Mouse (Mus musculus): ENCODE results near the gene Cyp11a1.

The Cyp11a1 gene

DNA sequence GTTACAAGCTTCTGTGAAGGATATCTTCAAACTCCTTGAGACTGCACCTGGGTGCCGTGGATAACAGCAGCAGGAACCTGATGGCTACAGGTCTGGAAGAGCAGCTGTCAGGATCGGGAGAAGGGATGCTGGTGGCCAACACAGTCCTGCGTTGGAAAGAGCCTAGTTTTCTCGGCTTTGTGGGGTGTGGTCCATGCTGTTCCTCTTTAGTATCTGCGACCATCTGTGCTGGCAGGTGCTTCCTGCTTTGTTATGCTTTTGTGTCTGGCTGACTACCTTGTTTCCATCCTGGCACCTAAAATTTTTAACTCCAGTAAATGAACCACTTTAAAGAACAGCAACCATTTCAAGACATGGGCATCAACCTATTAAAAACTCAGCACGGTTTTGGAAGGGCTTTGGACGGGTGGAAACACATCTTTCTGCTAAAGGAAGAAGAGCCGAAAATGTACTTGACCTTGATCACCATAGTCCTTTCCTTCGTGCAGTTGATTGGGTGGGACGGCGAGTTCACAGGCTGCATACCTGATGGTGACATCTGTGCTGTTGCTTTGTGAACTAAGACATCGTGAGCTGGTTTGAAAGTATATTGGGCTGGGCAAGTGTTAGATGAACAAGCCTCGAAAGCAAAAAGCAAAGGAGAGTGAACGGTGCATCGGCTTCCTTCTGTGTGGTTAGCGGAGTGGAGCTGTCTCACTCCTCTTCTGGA lies at the start of gene Cyp11a1:
Cyp11a1 (plus strand) TSS at position 659 of the 709 bp plus-strand sequence.
- DNase-seq, result no peak

DNA sequence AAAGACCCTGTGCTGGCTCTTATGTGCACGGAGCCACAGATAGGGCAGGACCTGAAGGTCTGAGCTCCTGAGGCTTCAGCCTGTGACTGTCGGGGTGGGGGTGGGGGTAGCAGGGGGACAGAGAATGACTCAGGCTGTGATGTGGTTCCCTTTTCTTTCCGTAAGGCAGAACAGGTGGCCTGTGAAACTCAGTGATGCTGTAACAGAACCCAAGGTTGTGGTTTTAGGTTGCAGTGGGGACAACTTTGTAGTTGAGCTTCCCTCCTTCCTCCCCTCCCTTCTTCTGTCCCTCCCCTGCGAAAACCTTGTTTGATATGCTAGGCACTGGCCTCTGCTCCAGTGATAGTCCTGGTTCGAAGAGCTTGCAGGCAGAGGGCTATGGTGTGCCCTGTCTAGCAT lies 49.4 kb upstream of the Cyp11a1 start:
- no peak for DNase-seq

DNA sequence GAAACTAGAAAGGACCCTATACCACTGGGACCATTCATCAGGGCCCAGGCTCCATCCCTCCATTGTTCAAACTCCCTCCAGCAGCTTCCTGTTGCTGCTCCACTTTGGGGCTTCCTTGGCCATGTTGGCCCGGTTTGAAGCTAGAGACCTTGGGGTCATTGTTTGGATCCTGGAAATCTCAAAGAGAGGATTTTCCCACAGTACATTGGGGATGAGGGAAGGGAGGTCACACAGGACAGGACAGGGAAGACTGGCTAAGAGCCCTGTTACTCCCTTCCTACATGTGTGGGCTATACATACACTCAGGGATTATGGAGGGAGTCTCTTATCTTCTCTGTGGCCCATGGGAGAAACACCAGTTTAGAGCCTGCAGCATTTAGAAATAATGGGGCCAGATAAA lies 47.6 kb upstream of the Cyp11a1 start:
- DNase-seq, result no peak

DNA sequence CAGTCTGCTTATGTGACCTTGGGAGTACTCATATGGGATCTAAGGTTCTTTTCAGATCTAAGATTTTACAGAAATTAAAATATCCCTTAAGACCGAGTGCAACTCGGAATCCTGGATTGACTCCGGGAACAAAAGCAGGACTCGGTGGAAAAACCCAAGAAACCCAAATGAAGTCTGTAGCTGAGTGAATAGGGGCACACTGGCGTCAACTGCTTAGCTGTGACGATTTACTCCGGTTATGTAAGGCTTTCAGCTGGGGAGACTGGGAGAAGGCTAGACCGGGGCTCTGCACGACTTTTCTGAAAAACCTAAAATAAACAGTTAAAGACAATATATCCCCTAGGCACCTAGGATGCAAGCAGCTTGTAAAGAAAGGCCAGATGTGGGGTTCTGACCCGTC lies 46.8 kb upstream of the Cyp11a1 start:
- no peak for DNase-seq

DNA sequence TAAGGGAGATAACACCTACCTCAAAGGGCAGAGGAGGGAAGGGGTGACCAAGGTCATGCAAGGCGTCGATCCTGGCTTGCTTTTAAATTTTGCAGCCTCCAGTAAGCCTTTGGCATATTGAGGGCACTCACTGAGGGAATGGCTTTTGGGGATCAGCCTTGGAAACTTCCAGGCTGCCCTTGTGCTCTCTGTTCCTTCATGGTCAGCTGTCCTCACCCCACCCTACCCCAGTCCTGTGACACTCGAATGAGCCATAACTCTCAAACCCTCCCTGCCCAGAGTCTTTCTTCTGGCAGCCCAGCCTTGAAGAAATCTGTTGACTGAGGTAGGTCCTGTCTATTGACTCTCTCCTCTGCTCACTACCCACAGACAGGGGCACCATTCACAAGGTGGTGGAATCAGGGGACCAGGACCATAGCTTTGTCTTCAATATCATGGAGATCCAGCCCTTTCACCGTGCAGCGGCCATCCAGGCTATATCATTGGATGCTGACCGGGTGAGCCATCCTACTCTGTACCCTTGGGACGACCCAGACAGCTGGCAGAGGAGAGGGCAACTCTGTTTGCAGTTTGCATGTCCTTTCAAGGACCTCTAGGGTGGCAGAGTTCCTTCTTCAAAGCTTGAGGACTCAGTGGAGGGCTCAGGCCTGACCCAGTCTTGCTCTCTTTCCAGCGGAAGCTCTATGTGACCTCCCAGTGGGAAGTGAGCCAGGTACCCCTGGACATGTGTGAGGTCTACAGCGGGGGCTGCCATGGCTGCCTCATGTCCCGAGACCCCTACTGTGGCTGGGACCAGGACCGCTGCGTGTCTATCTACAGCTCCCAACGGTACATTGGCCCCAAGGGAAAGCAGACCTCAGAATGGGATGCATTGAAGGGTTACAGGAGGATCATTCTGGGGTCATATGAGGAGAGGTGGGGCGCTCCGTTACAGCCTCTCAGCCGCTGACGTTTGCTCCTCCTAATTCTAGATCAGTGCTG lies 46.0 kb upstream of the Cyp11a1 start:
- DNase-seq, result no peak

DNA sequence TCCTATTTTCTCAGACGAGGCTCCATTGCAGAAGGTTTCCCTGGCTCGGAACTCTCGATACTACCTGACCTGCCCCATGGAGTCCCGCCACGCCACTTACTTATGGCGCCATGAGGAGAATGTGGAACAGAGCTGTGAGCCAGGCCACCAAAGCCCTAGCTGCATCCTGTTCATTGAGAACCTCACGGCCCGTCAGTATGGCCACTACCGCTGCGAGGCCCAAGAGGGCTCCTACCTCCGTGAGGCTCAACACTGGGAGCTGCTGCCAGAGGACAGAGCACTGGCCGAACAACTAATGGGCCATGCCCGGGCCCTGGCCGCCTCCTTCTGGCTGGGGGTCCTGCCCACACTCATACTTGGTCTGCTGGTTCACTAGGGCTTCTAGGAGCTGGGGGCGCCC lies 45.0 kb upstream of the Cyp11a1 start:
- no peak for DNase-seq

DNA sequence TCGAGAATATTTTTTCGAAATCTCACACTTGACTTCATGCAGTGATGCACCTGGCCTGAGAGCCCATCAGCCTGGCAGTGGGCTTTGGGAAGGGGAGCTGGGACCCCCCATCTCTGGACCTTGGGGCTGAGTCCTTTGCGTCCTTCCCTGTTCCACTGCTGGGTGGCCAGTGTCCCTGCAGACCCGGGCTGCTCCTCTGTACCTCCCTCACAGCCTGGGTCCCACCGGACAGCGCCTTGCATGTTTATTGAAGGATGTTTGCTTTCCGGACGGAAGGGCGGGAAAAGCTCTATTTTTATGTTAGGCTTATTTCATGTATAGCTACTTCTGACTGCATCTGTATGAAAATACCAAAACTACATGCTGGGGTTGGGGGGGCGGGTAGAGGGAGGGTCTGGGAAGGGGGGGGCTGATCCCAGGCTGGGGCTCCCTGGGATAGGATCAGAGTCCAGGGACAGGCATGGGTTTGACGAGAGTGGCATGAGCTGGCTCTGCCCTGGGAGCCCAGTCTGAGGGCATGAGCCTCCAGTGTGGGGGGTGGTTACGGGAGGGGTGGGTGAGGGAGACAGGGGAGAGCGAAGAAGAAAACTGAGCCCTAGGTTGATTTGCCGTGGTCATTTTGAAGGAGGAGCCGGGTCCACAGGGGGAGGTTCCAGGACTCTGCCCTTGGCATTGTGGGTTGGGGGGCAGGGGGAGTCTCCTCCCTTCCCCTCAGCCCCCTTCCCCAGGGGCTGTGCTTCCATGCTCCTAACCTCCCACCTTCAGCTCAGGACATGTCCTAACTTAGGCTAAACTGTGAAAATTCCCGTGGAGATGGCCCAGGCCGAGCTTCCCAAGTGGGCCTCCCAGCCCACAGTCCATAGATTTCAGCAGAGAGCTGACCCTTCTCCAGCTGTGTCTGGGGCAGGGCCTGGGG lies 44.1 kb upstream of the Cyp11a1 start:
- no peak for DNase-seq

DNA sequence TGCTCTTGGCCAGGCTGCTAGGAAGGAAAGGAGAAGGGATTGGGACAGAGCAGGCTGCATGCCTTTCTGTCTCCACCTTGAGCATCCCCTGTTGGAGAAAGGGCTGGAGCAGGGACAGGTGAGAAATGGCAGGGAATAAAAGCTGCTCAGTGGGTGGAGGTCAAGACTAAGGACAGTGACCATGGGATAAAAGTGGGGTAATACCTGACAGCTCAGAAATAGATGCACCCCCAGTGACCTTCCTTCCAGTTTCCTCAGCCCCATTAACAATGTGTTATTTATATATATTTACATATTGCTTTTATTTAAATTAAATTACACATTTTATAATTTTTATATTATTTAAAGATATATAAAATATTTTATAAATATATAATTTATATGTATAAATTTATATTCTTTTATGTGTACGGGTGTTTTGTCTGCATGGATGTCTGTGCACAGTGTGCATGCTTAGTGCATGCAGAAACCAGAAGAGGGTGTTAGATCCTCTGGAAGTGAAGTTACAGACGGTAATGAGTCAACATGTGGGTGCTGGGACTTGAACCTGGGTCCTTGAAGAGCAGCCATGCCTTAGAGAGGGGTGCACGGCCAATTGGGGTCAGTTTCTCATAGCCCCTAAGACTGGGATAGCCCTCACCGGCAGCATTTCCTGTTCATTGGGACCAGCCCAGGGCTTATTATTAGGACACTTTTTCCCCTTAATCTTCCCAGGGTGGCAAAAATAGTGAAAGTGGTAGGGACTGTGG lies 42.8 kb upstream of the Cyp11a1 start:
- no peak for DNase-seq

DNA sequence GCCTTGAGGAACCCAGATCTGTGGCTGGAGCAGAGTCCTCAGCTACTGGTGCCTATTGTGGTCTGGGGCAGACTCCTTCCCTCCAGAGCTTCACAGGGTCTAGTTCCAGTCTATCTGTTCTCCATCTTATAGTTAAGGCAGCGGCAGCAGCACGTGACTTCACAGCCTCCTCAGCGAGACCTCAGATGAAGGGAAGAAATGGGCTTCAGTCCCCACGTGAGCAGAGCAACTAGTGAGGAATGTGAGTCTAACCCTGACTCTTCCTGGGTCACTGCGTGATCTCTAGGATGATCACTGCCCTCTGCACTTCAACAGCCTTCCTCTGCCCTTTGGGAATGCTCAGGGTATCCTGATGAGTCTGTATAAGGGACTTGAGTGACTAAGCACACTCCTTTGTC lies 42.2 kb upstream of the Cyp11a1 start:
- DNase-seq, result no peak

DNA sequence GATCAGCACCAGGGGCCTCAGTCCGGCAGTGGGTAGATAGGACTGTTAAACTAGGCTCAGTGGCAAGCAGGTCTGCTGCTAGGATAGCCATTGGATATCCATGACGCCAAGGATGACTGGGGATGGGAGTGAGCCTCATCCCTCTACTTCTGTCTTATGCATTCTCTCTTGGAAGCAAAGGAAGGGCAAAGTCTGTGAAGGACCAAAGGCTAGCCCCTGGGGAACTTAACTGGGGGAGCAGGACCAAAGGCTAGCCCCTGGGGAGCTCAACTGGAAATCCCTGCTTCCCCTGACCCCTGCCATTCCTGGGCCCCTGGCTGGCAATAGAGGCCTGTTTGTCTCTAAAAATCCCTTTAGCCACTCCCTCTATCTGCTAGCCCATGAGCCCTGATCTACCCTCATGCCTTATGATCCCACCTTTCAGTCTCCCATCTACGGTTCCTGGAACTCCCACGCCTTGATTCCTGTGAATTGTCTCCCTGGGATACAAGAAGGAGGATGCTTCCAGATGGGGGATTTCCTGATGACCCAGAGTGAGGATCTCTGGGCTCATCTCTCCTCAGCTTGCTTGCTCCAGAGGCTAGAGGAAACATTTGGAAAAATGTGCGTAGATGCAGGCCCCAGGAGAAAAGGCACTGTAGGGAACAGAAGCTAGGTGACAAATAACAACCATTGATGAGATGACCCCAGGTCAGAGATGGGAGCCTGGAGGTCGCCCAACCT lies 41.5 kb upstream of the Cyp11a1 start:
- no peak for DNase-seq

DNA sequence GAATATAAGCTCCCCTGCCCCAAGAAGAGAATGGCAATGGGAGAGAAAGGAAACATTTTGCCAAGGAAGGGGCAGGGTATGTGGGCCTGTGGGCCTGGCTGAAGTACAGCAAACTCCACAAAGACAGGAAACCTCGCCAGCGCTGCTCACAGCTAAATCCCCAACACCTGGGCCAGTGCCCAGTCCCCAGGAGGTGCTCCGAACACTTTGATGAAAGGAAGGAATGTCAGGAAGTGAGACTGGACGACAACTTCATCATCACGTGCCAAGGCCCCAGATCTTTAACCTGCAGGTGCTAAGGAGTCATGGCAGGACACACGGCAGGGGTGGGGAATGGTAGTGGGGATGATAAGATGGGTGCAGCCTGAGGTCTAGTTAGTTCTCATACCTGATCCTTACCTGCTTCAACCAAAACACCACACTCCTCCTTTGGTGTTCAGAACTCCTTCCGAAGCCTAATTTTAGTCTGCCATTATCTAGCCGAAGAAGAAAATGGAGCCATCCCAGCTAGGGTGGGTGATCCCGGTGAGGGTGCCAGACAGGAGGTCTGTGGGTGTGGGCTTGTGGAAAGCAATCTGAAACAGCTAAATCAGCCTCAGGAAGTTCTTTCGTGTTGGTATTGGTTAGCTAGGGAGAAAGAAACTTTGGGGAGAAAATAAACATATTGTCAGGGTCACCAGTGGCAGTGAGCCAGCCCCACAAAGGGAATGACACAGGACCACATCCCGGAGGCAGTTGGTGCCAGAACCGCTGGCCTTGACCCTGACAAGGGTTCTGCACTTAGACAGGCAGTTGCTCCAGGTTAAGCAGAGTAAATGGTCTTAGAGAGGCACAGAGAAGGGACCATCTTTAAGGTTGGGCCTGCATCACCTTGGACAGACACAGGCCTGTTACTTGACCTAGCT lies 40.7 kb upstream of the Cyp11a1 start:
- DNase-seq, result no peak

DNA sequence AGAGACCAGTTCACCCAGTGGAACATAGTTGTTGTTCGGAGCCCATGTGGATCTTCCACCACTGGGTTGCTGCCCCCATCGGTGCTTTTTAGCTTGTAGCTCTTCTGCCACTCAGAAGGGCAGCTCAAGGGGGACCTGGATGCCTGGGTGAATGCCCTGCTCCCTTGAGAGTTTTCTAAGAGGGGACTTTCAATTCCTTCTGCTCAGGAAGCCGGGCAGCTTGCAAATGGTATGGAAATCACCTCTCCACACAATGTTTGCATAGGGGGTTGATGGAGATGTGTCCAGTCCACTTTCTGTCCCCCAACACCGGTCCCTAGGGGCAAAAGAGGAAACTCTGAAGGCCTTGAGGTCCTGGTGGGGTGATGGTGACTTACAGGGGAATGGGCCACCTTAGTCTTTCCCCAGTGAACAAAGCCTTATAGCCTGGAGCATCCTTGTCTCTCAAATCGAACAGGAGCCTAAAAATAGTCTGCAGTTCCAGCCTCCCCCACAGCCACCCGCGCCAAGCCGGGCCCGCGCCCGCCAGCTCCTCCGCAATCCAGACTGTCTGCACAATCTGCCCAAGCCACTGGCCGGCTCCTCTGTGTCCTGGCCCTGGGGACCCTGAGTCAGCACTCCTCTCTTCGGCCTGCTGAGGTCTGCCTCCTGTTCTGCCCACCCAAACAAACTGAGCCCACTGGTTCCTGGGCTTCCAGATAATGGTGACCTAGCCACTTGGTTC lies 38.8 kb upstream of the Cyp11a1 start:
- DNase-seq, result peak; percentile 63

DNA sequence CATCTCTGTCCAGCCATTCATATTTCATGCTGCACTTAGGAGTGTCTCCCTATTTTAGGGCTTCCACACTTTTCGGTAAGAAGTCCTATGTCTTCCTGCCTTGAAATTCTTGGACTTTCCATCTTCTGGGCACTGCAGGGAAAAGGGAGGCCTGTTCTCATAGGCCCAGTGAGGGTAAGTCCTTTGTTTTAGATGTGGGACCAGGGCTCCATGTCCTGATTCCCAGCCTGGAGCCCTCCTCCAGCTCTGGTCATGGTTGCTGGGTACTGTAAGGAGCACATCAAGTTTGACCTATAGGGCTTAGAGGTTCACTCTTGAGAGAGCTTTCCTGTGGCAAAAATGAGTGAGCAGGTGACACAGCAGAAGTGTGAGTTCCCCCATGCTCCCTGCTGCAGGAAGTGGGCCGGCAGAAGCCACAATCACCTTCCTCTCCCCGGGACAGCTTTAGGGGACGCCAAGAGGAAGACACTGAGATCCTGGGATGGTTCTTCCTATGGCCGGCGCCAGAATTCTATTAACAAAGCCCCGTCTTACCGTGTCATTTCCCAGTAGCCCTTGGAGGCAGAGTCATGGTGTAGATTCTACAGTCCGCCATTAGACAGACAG lies 37.9 kb upstream of the Cyp11a1 start:
- DNase-seq, result no peak

DNA sequence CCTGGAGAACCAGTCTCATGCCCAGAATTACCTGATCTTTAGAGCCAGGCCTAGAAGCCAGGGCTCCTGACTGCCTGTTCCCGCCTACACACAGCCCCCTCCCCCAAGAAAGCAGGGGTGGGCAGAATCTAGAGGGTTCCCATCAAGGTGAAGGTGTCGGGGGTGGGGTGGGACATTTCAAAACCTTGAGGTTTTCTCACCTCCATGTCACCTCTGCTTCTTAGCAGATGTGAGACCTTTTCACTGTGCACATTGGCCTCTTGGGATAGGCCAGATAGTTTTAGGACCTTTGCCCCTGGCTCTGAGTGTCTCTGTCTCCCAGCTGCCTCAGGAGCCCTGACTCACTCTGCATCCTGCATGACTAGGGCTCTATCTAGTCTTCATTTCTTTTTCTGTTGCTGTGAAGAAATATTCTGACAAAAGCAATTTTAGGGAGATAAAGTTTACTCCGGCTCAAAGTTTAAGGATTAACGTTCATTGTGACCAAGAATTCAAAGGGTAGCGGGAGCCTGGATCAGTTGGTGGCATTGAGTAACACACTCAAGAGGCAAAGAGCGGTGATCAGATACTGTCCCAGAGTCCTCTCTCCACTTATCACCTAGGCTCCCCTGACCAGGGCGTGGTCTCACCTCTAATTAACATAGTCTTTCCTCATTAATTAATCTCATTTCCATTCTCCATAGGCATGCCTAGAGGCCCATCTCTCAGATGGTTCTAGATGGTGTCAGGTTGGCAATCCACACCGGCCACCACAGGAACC lies 37.2 kb upstream of the Cyp11a1 start:
- DNase-seq, result no peak

DNA sequence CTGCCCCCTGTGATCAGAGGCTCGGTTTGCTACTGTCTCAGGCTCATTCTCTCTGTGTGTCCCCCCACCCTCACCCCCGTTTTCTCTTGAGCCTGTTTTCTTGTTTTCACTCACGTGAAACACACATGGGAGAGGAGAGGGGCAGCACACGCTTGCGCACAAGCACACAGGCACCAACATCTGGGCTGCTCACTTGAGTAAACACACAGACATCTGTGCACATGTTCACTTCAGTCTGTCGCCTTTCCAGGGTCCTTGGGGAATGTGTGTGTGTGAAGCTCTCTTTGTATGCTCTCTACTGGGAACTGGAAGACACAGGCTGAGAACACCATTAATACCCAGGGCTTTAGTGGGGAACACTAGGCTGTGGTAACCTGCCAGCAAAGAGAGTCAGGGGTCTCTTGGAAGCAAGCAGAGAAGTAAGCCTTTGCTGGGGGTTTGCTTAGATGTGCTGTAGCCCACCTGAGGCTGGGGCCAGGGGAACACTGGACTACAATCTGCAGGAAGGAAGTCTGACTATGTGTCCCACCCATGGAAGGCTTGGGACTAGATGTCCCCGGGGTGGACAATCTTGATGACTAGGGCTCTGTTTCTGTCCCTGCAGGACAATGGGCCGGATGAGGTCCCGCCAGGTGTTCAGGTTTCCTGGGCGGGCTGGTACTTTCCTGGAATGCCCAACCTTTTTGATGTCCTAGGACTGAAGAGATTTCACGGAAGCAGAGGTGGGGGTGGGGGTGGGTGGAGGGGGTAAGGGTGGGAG lies 36.3 kb upstream of the Cyp11a1 start:
- no peak for DNase-seq

DNA sequence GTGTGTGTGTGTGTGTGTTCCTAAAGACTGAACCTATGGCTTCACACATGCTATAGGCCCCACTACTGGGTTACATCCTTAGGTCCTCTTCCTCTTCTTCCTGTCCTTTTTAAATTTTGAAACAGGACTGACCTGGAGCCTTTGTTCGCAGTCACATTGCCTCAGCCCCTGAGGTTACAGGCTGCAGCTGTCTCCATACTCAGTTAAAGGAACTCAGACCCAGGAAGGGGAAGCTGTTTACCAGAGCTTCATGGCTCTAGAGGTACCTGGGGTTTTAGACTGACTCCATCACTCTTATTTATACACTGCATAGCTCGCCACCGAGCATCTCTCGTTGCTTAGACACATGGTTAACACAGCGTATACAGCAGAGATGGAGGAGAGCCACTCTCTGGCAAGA lies 34.8 kb upstream of the Cyp11a1 start:
- no peak for DNase-seq

DNA sequence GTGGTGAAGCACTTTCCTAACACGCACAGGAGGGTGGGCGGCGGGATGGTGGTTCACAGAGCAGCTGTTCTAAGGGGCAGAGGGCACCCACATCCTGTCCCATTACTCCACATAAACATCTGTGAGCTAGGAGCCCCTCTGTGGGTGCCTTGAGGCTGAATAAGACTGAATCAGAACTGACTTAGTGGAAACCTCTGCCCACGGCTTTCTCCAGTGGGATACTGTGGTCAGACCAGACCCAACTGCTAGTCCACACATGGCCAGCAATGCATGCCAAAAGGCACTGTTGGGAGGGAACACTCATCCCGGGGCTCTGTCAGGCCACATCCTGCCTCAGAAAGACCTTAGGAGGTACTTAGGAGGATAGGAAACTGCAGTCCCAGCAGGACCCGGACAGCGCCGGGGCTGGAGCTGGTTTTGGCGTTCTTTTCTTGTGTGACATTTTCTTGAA lies 34.0 kb upstream of the Cyp11a1 start:
- DNase-seq, result no peak

Measured in right cerebral cortex, postnatal 14 days (tissue).